Mouse (Mus musculus) C2C12 (cell line): ENCODE measurements at regions not wholly inside any gene's neighbourhood (a gene's known extent, or its start where the extent isn't known, plus 50 kb on each side); places are given as distances from the start of the nearest gene placed in this dataset.

Experiments
- CTCF ChIP-seq: IDR thresholded peaks from one replicate; pipeline ENCODE4 v1.5.1; 2011; ENCODE audit not compliant: control insufficient read depth, insufficient read depth, insufficient read length
- MYOG ChIP-seq: IDR thresholded peaks from one replicate; pipeline ENCODE4 v1.6.1; 2011; ENCODE audit not compliant: control insufficient read depth, insufficient read length; ENCODE audit errors: extremely low read depth

- TF ChIP-seq CTCF (no peak), MYOG (no peak)
Observed at GRCm38 (mm10) chr9:120826266-120826665, 102.8 kb upstream of the Ctnnb1 start.
